Mouse (Mus musculus): ENCODE results near the gene Lrriq1. TPM values are rescaled to one million over a fixed set of nuclear protein-coding genes. Genes with fewer than 3 reads are reported as not detected.

Gene Lrriq1
- polyA plus RNA-seq (2012; rRNA removed) = not detected in 2 replicates

- 4% methylated on average over 25 of the region's 25 CpGs for WGBS
- no peak for DNase-seq (ENCODE audit: low read depth, low spot score)
Measured at GRCm38 (mm10) chr10:103235707-103236459, at the start of gene Lrriq1. Gene Lrriq1, minus strand, starts transcription at chr10:103236322.

- 52% methylated on average over 5 of the region's 5 CpGs for WGBS
- no peak for DNase-seq (ENCODE audit: low read depth, low spot score)
Measured at GRCm38 (mm10) chr10:103253842-103254803, 18.0 kb upstream of the Lrriq1 start.

GRCm38 (mm10) chr10:103236460-103236772, 294 bp upstream of the Lrriq1 start:
- 16% methylated on average over 4 of the region's 4 CpGs for WGBS
- DNase-seq (ENCODE audit: low read depth, low spot score) = no peak

- no peak for DNase-seq (ENCODE audit: low read depth, low spot score)
- 79% methylated on average over 1 of the region's 1 CpGs for WGBS
Measured at GRCm38 (mm10) chr10:103226646-103227045, 9.5 kb downstream of the Lrriq1 start.

- WGBS = 42% methylated on average over 4 of the region's 4 CpGs
- DNase-seq (ENCODE audit: low read depth, low spot score) = no peak
Measured at GRCm38 (mm10) chr10:103194655-103195328, 41.3 kb downstream of the Lrriq1 start.

- no peak for DNase-seq (ENCODE audit: low read depth, low spot score)
- 29% methylated on average over 8 of the region's 8 CpGs for WGBS
Measured at GRCm38 (mm10) chr10:103145769-103146379, 90.2 kb downstream of the Lrriq1 start.

GRCm38 (mm10) chr10:103144927-103145768, 91.0 kb downstream of the Lrriq1 start:
- no peak for DNase-seq (ENCODE audit: low read depth, low spot score)
- 27% methylated on average over 11 of the region's 11 CpGs for WGBS

GRCm38 (mm10) chr10:103142526-103142925, 93.6 kb downstream of the Lrriq1 start:
- no peak for DNase-seq (ENCODE audit: low read depth, low spot score)
- WGBS = 59% methylated on average over 4 of the region's 4 CpGs

- no peak for DNase-seq (ENCODE audit: low read depth, low spot score)
- WGBS = 33% methylated on average over 6 of the region's 6 CpGs
Measured at GRCm38 (mm10) chr10:103141532-103141931, 94.6 kb downstream of the Lrriq1 start.

GRCm38 (mm10) chr10:103140609-103141008, 95.5 kb downstream of the Lrriq1 start:
- WGBS = 60% methylated on average over 8 of the region's 8 CpGs
- DNase-seq (ENCODE audit: low read depth, low spot score) = no peak

GRCm38 (mm10) chr10:103114629-103115028, 121.5 kb downstream of the Lrriq1 start:
- WGBS = 37% methylated on average over 6 of the region's 6 CpGs

GRCm38 (mm10) chr10:103108090-103108489, 128.0 kb downstream of the Lrriq1 start:
- 86% methylated on average over 2 of the region's 2 CpGs for WGBS
- DNase-seq (ENCODE audit: low read depth, low spot score) = no peak

More at GRCm38 (mm10) chr10:103114629-103115028, 121.5 kb downstream of the Lrriq1 start:
- no peak for DNase-seq (ENCODE audit: low read depth, low spot score)

- WGBS = 44% methylated on average over 1 of the region's 1 CpGs
- DNase-seq (ENCODE audit: low read depth, low spot score) = no peak
Measured at GRCm38 (mm10) chr10:103086101-103086500, 150.0 kb downstream of the Lrriq1 start.

- no peak for DNase-seq (ENCODE audit: low read depth, low spot score)
- WGBS = 70% methylated on average over 2 of the region's 2 CpGs
Measured at GRCm38 (mm10) chr10:103049593-103049992, 186.5 kb downstream of the Lrriq1 start.

GRCm38 (mm10) chr10:103046623-103047022, 189.5 kb downstream of the Lrriq1 start:
- 37% methylated on average over 3 of the region's 3 CpGs for WGBS
- DNase-seq (ENCODE audit: low read depth, low spot score) = no peak

- DNase-seq (ENCODE audit: low read depth, low spot score) = no peak
- WGBS = 29% methylated on average over 2 of the region's 2 CpGs
Measured at GRCm38 (mm10) chr10:103045019-103045418, 191.1 kb downstream of the Lrriq1 start.

- no peak for DNase-seq (ENCODE audit: low read depth, low spot score)
- 5% methylated on average over 14 of the region's 14 CpGs for WGBS
Measured at GRCm38 (mm10) chr10:103035002-103035640, 201.0 kb downstream of the Lrriq1 start.

- WGBS = 9% methylated on average over 11 of the region's 11 CpGs
- no peak for DNase-seq (ENCODE audit: low read depth, low spot score)
Measured at GRCm38 (mm10) chr10:103030931-103031330, 205.2 kb downstream of the Lrriq1 start.

Measured in large intestine, adult 2 months (tissue).